Mouse (Mus musculus): Measurements from ENCODE around the gene Ndufaf5. TPM values are rescaled to one million over a fixed set of nuclear protein-coding genes. Genes with fewer than 3 reads are reported as not detected.

Gene Ndufaf5
- total RNA-seq, 2 experiments from 2014 or later: 0.58 to 2.4 TPM

Other genes with a start within 250 kb of the Ndufaf5 start
- 1.9 and 9.0 TPM in 2 replicates for gene Tasp1, start 103.8 kb upstream of the Ndufaf5 start, total RNA-seq (2015; ENCODE audit: low replicate concordance)
- 6.5 and 13.9 TPM in 2 replicates for gene Tasp1, start 103.8 kb upstream of the Ndufaf5 start, total RNA-seq (2017; ENCODE audit: low replicate concordance)
- gene Gm17374, start 18.6 kb upstream of the Ndufaf5 start, total RNA-seq (2015; ENCODE audit: low replicate concordance): not detected in 2 replicates
- not detected in 2 replicates for gene Gm17374, start 18.6 kb upstream of the Ndufaf5 start, total RNA-seq (2017; ENCODE audit: low replicate concordance)
- gene Esf1, start 85 bp upstream of the Ndufaf5 start, total RNA-seq (2015; ENCODE audit: low replicate concordance): 11.1 and 14.6 TPM in 2 replicates
- gene Esf1, start 85 bp upstream of the Ndufaf5 start, total RNA-seq (2017; ENCODE audit: low replicate concordance): 7.4 and 10.5 TPM in 2 replicates
- not detected in 2 replicates for gene Sel1l2, start 219.1 kb downstream of the Ndufaf5 start, total RNA-seq (2015; ENCODE audit: low replicate concordance)
- not detected in 2 replicates for gene Sel1l2, start 219.1 kb downstream of the Ndufaf5 start, total RNA-seq (2017; ENCODE audit: low replicate concordance)
- gene Macrod2, start 224.7 kb downstream of the Ndufaf5 start, total RNA-seq (2015; ENCODE audit: low replicate concordance): 4.8 TPM in 1 of 2 replicates, not detected in the other
- gene Macrod2, start 224.7 kb downstream of the Ndufaf5 start, total RNA-seq (2017; ENCODE audit: low replicate concordance): 0.42 and 2.8 TPM in 2 replicates

All from erythroblast, adult 5-6 weeks (primary cell).